In the genomic region with DNA sequence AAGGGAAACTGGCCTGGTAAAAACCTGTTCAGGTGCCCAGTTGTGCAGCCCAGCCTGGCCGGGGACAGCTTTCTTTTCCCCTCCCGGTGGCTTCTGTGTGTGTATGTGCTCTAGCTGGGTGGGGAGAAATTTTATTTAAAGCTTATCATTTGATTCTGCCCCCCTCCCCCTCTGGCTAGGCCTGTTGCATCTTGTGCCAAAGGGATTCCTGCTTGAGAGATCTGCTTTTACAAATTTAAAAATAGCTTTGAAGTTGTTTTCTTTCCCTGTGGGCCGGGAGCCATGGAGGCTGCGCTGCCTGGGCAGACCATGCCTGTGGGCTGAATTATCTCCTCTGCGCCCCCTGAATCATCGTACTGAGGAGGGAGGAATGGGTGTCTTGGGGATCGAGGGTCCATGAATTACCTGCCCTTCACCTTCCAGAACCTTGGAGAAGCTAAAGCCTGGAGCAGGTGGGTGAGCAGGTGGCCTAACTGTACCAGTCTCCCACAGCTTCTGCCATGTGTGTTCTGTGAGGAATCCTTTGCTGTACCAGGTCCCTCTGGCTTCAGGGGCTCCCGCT, we compare ENCODE assay signal across 9 mouse cellular contexts. TPM values are rescaled to one million over a fixed set of nuclear protein-coding genes. Genes with fewer than 3 reads are reported as not detected.
DNase-seq lines count a peak whose midpoint lies in the region; ATAC-seq and TF ChIP-seq lines count a peak whose summit lies in the region.
"Had no signal": no experiment of that assay in that cellular context is flagged by ENCODE, and none has a peak within 500 bp of the region (broad histone marks: within the 10 kb centered on the region; RNA-seq: fewer than 3 reads in every experiment).

No protein-coding gene starts in this region.

- TF ChIP-seq EP300 in liver, postnatal 0 days (IDR thresholded peaks at IDR 0.05; ENCODE audit: low read depth), result no peak

- WGBS in liver, embryonic 12.5 days (ENCODE audit: insufficient replicate concordance), result 80% methylated on average over 8 of the region's 8 CpGs
- 77% methylated on average over 8 of the region's 8 CpGs for WGBS in liver, postnatal 0 days (ENCODE audit: insufficient replicate concordance)

- no peak for TF ChIP-seq CTCF in liver, postnatal 0 days (IDR thresholded peaks at IDR 0.05; ENCODE audit: low read depth)

- no peak overlapping the region for H3K4me2 ChIP-seq in liver, embryonic 12.5 days
- no peak overlapping the region for H3K4me2 ChIP-seq in liver, postnatal 0 days (ENCODE audit: low read depth, low read length)
- H3K4me2 ChIP-seq: embryonic facial prominence, embryonic 13.5 days had no signal

- H3K27me3 ChIP-seq in liver, embryonic 12.5 days (replicated peaks), result no peaks in the 10 kb centered on the region
- no peaks in the 10 kb centered on the region for H3K27me3 ChIP-seq in liver, postnatal 0 days (ENCODE audit: insufficient read depth, low read length)
- H3K27me3 ChIP-seq: embryonic facial prominence, embryonic 13.5 days had no signal

- no peak overlapping the region for H3K4me3 ChIP-seq in liver, embryonic 12.5 days
- no peak overlapping the region for H3K4me3 ChIP-seq in liver, postnatal 0 days (ENCODE audit: low read depth, low read length)
- H3K4me3 ChIP-seq: embryonic facial prominence, embryonic 13.5 days had no signal

- DNase-seq in liver, postnatal 0 days, result no peak
- peak; percentile 79 to 81 for DNase-seq in cerebellum, postnatal 25 days
- DNase-seq in heart, adult 9 months (ENCODE audit: low spot score in 2 of 2), result peak; percentile 69 to 78
- peak; percentile 64 for DNase-seq in right cerebral cortex, adult 18-20 months
- no peak for DNase-seq in testis, postnatal 14 days (ENCODE audit: low spot score)
- no peak for DNase-seq in retina, embryonic 14.5 days (ENCODE audit: low spot score)
- DNase-seq: thymus, postnatal 4 days had no signal

- no peak overlapping the region for H3K9ac ChIP-seq in liver, embryonic 12.5 days
- no peak overlapping the region; the same call in 1 of the 2 replicates for H3K9ac ChIP-seq in liver, postnatal 0 days (replicated peaks)
- H3K9ac ChIP-seq: embryonic facial prominence, embryonic 13.5 days had no signal

- 0 out of 2 replicates have a peak, but pooled peaks cover 3% of the 10 kb centered on the region for H3K36me3 ChIP-seq in liver, embryonic 12.5 days
- no peaks in the 10 kb centered on the region for H3K36me3 ChIP-seq in liver, postnatal 0 days (replicated peaks; ENCODE audit: insufficient read depth, low read length)
- H3K36me3 ChIP-seq: embryonic facial prominence, embryonic 13.5 days had no signal

- no peaks in the 10 kb centered on the region for H3K9me3 ChIP-seq in liver, embryonic 12.5 days (replicated peaks)
- no peaks in the 10 kb centered on the region for H3K9me3 ChIP-seq in liver, postnatal 0 days (ENCODE audit: low read length)
- H3K9me3 ChIP-seq: embryonic facial prominence, embryonic 13.5 days had no signal

- no peak for ATAC-seq in liver, embryonic 12.5 days
- no peak for ATAC-seq in liver, postnatal 0 days

- H3K27ac ChIP-seq in liver, embryonic 12.5 days, result peak overlapping the region; percentile 98
- H3K27ac ChIP-seq in liver, postnatal 0 days (ENCODE audit: low read depth), result no peak overlapping the region
- H3K27ac ChIP-seq: embryonic facial prominence, embryonic 13.5 days had no signal

- peaks cover 96% of the 10 kb centered on the region for H3K4me1 ChIP-seq in liver, embryonic 12.5 days
- peaks cover 41% of the 10 kb centered on the region for H3K4me1 ChIP-seq in liver, postnatal 0 days (ENCODE audit: insufficient read depth)

RNA-seq across cellular contexts. Expression of a gene that starts 52.2 kb away (rescaled TPM):
- 14.4 and 15.1 TPM in 2 replicates for polyA plus RNA-seq in liver, embryonic 12.5 days (2016; fragmentation: Nextera tagmentation; extraction: Ambion mirVana)
- 3.2 and 3.7 TPM in 2 replicates for polyA plus RNA-seq in liver, postnatal 0 days (2015; fragmentation: Nextera tagmentation; extraction: Ambion mirVana)

Comparison
In these comparisons a context has a peak if more than half of its experiments do, and no peak if none do; other contexts are left out.
1. DNase-seq: peak in cerebellum, postnatal 25 days (2 of 2), heart, adult 9 months (2 of 2) and right cerebral cortex, adult 18-20 months (single experiment); none in liver, postnatal 0 days (single experiment), testis, postnatal 14 days (single experiment) and retina, embryonic 14.5 days (single experiment).